Mouse (Mus musculus) liver, embryonic 14.5 days (tissue): ENCODE results near the gene Pth1r.

Source experiments
- CTCF ChIP-seq: IDR thresholded peaks from 2 replicates; pipeline ENCODE4 v1.5.1; 2016; ENCODE audit warnings: antibody characterized with exemption, low read depth, control low read depth
- EP300 ChIP-seq: IDR thresholded peaks from 2 replicates; pipeline ENCODE4 v1.6.1; 2016; ENCODE audit warnings: antibody characterized with exemption, low read depth

- TF ChIP-seq CTCF (no peak), EP300 (no peak)
These were observed 15.8 kb upstream of the Pth1r start for GRCm38 (mm10) chr9:110762763-110763162.
